Mouse (Mus musculus) skeletal muscle tissue, adult 2 months (tissue): ENCODE results near the gene Rps27a.
"Not testable (repeated sequence)": the region's sequence is repeated elsewhere in the genome, so short reads cannot be mapped to it uniquely, and the experiment has no call there.

Source experiments
- DNase-seq: peaks from one replicate; pipeline ENCODE4 v3.0.0-alpha.2; 2012; ENCODE audit warnings: low read depth, low spot score

Rps27a gene

DNA sequence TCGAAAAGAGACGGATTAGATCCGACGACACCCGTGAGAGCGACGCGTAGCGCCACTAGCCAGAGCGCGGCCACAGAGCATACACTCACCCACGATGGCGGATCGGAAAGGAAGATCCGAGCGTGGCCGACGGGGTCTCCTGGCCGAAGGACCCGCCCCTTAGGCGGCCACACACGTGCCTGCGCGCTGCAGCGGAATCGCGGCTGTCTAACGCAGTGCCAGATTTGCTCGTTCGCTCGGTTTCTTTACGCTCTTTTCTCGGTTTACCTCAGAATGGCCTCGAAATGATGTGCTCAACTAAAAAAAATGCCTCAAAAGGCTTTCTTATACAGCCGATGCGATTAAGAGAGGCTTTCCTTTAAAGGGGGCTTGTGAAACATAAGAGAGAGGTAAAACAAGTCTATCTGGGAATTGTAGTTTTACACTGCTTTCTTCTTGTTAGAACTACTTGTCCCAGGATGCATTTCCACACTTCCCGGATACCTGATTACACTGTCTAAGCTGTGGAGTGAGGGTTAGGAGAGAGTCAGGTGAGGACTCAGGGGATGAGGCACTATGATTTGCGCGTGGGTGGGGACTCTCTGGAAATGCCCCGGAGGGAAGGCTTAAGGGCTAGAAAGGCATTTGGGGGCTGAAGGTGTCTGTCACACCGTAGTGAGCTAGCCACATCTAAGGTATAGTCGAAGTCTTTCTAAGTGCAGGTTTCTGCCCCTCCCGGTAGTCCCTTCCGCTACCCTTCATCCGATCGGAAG lies at the start of gene Rps27a, which contains the start of gene Clhc1:
Gene Rps27a, minus strand, starts transcription at position 358 of the 752 bp plus-strand sequence.
Gene Clhc1, plus strand, starts transcription at position 199 of the 752 bp plus-strand sequence.
- DNase-seq, result peak; percentile 83

DNA sequence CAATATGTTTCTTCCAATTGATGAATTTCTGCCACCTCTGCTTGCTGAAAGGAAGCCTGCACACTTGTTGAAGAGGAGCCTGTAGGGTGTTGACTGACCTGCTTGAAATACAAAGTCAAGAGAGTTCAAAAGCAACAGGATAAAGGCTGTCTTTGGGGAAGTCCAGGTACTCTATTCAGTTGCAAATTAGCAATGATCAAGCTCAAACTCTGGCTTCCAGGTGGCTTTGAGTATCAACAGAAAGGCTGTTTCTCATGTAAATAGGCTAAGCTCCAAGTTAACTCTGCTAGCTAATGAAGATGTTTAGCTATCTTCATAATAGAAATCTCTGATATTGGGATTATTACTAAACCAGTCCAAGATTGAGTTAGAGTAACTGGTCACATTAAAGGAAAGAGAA lies 49.2 kb upstream of the Rps27a start:
- DNase-seq, result no peak

- DNase-seq, result no peak
Measured at GRCm38 (mm10) chr11:29595217-29595616, 47.3 kb upstream of the Rps27a start.

DNA sequence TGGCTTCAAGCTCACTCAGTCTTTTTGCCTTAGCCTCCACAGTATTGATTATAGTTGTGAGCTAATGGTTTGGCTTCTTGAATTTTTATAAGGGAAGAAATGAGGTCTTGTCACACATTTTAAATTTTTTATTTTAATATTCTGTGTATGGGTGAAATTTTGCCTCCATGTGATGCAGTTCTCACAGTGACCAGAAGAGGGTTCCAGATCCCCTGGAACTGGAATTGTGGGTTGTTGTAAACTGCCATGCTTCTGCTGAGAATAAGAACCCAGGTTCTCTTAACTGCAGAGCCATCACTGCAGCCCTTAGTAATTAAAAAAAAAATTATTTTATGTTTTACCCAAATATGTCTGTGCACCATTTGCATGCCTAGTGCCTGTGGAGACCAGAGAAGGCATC lies 31.7 kb upstream of the Rps27a start:
- DNase-seq, result no peak

DNA sequence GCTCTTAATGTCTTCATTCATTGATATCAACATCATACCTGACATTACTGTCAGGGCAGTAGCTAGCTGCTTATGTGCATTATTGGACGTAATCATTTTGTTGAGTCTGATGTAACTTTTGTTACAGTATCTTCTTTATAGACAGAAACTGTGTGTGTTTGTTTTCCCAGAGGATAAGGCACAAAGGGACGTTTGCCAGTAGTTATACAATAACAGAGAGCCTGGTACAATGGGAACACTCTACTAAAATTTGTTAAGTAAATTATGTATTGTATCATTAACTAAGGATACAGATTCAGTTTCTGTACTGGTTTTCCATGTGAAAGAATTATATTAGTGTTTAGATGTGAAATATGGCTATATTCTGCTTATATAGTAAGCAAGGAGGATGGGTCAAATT lies 24.7 kb upstream of the Rps27a start:
- DNase-seq, result no peak

DNA sequence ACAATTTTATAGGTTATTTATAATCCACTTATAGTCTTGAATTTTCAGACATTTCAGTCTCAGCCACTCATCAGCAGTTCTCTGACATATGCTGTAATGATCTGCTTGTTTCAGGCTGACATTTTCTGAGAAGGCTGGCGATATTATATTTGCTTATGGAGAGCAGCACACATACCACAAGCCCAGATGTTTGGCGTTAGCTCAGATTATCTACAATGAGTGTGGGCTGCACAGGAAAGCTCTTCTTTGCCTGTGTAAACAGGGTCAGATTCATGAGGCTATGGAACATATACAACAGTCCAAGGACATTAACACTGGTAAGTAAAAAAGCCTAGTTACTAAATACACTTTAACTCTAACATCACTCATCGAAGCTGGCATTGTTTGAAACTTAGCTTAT lies 23.6 kb upstream of the Rps27a start:
- no peak for DNase-seq

DNA sequence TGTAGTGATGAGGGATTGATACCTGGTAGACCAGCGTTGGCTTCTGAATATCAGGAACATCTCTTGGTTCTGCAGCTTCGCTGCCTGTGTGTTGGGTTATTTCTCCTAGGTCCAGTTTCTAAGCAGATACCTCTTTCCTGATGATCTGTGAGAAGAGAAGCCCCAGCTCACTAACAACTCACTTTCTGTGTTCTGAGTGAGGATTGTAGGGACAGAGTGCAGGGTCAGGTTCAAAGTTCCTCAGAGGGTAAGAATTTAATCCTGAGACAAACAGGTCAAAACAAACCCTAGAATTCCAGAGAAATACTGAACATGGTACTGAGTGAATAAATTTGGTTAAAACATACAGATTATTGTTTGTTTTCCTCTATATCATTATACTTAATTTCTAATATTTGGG lies 15.5 kb upstream of the Rps27a start:
- no peak for DNase-seq

DNA sequence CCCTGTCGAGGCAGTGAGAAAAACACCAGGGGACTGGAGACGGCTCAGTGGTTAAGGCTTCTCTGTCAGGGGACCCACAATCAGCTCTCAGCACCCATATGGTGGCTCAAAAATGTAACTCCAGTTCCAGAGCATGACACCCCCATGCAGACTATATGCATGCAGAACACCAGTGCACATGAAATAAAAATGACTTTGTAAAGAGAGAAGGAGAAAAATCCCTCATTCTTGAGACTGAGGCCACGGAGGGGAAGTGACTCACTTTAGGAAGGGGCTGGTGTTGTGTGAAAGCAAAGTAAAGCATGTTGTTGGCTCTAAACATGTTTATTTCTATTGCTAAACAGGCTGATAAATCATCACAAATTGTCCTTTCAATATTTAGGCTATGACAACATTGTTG lies 13.1 kb upstream of the Rps27a start:
- no peak for DNase-seq

DNA sequence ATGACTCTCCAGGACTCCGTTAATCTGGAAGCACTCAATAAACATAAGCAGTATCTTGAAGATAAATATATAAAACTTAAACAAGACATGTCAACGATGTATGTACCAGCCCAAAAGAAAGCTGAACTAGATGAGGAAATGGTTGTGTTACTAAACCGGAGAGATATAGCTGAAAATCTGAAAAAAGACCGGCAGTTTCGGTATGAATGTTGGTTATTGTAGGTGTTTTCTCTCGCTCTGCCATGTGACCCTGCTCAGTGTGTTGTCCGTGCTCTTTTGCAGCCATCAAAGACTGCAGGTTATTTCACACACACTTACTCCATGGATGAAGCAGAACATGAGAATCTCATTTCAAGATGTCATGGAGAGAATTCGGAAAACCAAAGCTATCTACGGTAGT lies 12.5 kb upstream of the Rps27a start:
- DNase-seq, result no peak

DNA sequence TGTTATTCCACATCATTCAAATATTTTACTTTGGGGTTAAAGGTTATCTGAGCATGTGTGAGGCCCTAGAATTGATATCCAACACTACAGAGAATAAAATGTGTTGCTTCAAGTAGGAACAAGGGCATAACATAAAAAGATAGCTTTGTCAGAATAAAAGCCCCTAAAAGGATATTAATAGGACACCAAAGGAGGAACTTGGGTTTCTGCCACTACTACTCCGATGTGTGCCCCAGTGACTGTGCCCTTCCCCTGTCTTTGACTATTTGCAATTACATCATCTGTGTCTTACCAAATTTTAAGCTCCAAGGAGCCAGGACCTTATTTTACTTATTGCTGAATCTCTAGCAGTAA lies 1.5 kb upstream of the Rps27a start:
- DNase-seq, result no peak

DNA sequence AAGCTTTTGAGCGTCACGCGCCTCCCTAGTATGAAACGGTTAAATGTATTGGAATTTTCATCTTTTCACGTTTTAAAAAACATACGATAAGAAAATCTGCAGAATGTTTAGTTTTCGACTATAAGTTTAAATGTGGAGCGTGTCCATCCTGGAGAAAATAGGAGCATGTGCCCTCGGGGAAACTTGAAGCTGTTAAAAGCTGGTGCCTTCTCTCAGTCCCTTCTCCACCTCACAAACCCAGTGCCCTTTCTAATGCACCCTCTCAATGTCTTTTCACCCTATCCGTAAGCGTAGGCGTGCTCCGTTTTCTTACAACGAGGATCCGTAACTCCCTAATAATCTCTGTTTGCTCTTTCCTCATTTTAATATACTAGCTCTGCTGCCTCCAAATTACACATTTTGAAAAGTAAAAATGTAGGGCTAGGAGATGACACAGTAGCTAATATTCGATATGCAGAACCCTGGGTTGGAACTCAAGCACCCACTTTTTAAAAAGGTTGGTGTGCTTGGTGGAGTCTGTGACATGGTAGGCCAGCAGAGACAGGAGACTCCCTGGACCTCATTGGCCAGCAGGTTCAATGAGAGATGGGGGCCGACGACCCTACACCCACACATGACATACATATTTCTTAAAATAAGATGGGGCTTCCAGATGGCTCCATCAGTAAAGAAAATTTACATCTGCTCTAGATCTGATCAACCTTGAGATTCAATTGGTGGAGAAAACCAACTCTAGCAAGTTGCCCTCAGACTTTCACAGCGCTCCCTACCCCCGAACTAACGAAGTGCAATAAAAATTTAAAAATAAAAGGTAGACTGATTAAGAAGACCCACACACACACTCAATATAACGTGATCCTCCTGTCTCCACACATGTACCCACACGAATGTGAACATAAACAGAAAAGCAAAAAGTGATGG lies 855 bp upstream of the Rps27a start:
- DNase-seq, result no peak

GRCm38 (mm10) chr11:29547249-29547751 lies 609 bp downstream of the Rps27a start:
- DNase-seq, result no peak

DNA sequence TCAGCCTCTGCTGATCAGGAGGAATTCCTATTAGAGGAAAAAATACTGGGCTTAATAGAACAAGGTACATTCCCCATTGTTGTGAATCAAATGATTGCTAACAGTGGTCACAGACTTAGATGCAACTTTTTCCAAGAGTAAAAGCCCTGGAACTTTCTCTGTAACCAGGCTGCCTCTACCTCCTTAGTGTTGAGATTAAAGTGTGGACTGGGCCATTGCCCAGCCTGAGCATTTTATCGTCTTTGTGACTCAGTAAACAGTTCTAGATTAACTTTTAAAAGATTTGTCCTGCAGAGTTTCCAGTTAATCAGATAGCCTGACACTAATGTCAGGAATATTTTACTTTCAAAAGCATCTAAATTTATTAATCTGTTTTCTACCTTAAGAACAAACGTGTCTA lies 1.1 kb downstream of the Rps27a start:
- no peak for DNase-seq

GRCm38 (mm10) chr11:29546297-29546696 lies 1.6 kb downstream of the Rps27a start:
- not testable (repeated sequence) for DNase-seq

DNA sequence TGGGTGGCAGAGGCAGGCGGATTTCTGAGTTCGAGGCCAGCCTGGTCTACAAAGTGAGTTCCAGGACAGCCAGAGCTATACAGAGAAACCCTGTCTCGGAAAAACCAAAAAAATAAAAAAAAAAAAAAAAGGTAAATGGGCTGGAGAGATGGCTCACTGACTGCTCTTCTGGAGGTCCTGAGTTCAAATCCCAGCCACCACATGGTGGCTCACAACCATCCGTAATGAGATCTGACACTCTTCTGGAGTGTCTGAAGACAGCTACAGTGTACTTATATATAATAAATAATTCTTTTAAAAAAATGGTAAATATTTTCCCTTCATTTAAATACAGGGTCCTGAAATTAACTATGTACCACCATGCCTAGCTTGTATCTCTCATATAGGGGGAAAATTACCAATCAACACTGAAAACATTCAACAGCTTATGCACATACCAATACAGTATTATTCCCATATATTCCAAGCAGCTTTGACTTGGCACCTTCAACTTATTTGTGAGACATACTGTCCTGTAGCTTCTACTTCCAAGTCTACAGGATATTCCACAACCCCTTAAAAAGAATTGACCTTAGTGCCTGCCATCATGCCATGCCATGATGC lies 2.7 kb downstream of the Rps27a start:
- not testable (repeated sequence) for DNase-seq

GRCm38 (mm10) chr11:29544225-29544945 lies 3.5 kb downstream of the Rps27a start:
- no peak for DNase-seq

GRCm38 (mm10) chr11:29538201-29538600 lies 9.7 kb downstream of the Rps27a start:
- no peak for DNase-seq

DNA sequence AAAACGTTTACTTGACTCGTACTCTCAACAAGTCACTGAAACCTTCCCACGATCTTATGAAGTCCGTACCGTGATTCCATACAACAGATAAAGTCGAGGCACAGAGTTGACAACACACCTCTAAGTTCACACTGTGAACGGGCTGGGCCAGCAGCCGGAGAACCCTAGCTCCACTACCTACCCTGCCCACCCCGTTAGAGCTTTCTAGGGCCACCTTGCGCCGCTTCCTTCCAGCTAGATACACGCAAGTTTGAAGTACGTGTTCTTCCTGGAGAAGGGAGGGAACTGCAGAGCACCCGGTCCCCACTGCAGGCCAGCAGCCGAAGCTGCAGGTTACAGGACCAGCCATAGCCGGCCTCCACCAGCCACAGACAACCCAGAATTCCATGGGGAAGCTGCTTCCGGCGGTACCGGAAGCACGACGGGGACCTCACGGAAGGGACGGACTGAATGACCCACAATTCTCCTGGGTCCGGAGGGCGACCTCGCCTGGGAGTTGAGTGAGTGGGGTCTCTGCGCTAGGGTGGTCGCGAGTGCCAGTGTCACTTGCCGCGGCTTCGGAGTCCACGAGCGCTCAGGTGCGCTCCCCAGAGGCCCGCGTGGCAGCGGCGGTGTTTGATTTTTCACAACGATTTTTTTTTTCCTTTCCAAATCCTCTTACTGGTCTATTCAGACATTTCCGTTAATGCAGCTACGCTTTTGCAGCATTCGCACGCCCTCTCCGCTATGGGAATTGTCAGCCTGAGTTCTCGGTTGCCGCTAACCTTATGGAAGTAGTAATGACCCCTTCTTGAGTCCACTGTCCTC lies 21.7 kb downstream of the Rps27a start, which contains the start of gene Mtif2:
Gene Mtif2, plus strand, starts transcription at position 421 of the 807 bp plus-strand sequence.
- peak; percentile 68 for DNase-seq

DNA sequence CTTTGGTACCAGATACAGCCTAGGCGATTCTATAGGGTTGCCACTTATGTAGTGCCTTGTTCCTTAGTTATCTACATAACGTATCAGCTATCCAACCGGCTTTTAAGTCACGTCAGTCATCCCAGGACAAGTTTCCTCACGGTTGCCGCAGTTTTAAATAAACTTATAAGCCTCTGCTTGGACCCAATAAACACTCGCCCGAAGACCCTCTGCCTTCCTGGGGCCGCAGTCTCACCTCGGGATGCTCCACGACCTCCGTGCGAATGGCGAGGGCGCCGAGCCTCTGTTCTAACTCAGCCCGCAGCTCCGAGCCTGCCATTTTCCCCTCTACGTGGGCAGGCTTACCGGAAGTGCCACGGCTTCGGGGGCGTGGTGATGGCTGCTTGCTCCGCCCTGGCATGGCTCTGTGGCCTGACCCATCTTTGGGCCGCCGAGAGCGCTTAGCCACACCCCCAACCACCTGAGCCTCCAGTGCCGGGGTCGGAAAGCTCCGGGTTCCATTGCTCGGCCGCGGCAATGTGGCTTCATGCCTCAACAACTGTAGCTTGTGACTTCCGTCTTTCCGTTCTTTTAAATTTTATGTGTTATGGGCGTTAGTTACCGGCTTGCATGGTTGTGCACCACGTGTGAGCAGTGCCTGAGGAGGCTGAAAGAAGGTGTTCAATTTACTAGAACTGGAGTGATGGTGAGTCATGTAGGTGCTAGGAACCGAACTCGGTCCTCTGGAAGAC lies 33.1 kb downstream of the Rps27a start, which contains the start of gene Prorsd1:
Gene Prorsd1, minus strand, starts transcription at position 352 of the 731 bp plus-strand sequence.
- peak; percentile 80 for DNase-seq

DNA sequence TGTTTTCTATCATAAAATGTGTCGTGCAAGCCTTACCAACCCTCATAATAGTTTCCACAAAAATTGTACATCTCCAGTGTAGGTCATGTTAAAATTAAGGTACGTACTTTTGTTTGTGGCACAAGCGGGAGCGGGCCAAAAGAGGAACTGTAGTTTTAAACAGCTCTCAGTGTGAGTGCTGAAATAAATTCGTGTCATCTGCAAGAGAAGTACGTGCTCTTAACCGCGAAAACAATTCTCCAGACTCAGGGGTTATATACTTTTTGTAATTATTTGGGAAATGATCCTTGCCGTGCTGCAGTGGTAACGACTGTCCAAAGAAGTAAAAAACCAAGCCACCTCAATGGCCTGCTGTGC lies 33.6 kb downstream of the Rps27a start:
- no peak for DNase-seq
